Mouse (Mus musculus) kidney, adult 2 months (tissue): ENCODE data around the gene Ifitm2.

Experiments used
- CTCF ChIP-seq: fragments of 200-500 bp; conservative IDR thresholded peaks from 2 replicates; pipeline ENCODE4 v1.5.1; 2011; ENCODE audit warnings: low read depth, mild to moderate bottlenecking, control low read depth, low read length, moderate library complexity, mixed read lengths; ENCODE audit not compliant: insufficient read depth, insufficient read length
- POLR2A ChIP-seq: fragments of 200-500 bp; IDR thresholded peaks from one replicate; pipeline ENCODE4 v1.6.1; 2011; ENCODE audit warnings: low read depth, low read length, control low read depth

DNA sequence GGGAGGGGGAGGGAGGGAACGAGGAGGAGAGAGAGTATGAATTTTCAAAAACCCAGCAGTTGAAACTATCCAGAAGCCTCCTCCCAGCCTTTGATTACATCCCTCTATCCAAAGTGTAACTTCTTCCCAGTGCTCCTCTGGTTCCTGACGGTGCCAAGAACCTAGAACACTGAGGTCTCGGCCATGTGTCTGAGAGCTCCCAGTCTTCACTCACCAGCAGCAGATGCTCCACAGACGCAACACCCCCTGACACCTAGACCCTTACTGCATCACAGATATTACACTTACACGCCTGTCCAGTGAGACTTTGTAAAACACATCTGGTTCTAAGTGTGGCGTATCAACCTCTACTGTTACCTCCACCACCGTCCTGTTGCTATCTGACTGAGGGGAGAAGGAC, 3.3 kb downstream of the Ifitm2 start:
- no peak for TF ChIP-seq CTCF
- TF ChIP-seq POLR2A: no peak
